Mouse (Mus musculus): ENCODE data around the gene Fam166b. TPM values are rescaled to one million over a fixed set of nuclear protein-coding genes. Genes with fewer than 3 reads are reported as not detected.

Gene Fam166b
- polyA plus RNA-seq, 2 experiments: 0.14 to 0.20 TPM

GRCm38 (mm10) chr4:43454041-43454836 lies 25.3 kb upstream of the Fam166b start, which contains the start of gene Cd72:
Gene Cd72, minus strand, starts transcription at chr4:43454628.
- H3K9ac ChIP-seq (ENCODE audit: low read depth, low read length, severe bottlenecking): peak within 1 kb of the TSS; percentile 40
- TF ChIP-seq POLR2A (IDR thresholded peaks at IDR 0.05; ENCODE audit: borderline replicate concordance, extremely low read depth, insufficient read depth, insufficient read length): no peak
- peak within 1 kb of the TSS; percentile 44 for H3K4me2 ChIP-seq (replicated peaks; ENCODE audit: low read depth, low read length, severe bottlenecking)
- no peak for ATAC-seq (ENCODE audit: low FRiP score, low read depth)
- H3K27me3 ChIP-seq (ENCODE audit: control insufficient read depth, insufficient read depth, low read length): peaks cover 30% of the 10 kb centered on the region
- H3K4me1 ChIP-seq (ENCODE audit: control insufficient read depth, insufficient read depth, low read length): peaks cover 17% of the 10 kb centered on the region
- no peaks in the 10 kb centered on the region for H3K36me3 ChIP-seq (ENCODE audit: control insufficient read depth, insufficient read depth, low read length)
- WGBS: 27% methylated on average over 20 of the region's 20 CpGs
- H3K27ac ChIP-seq (replicated peaks; ENCODE audit: low read depth, low read length): no peak within 1 kb of the TSS
- DNase-seq (ENCODE audit: low spot score): no peak
- H3K4me3 ChIP-seq (replicated peaks; ENCODE audit: low read length): peak within 1 kb of the TSS; percentile 25
- H3K9me3 ChIP-seq (ENCODE audit: control insufficient read depth, low read length): no peaks in the 10 kb centered on the region

GRCm38 (mm10) chr4:43453413-43453812 lies 24.5 kb upstream of the Fam166b start:
- WGBS: 1% methylated on average over 16 of the region's 18 CpGs
- no peak for DNase-seq (ENCODE audit: low spot score)

GRCm38 (mm10) chr4:43452315-43452714 lies 23.4 kb upstream of the Fam166b start:
- 54% methylated on average over 11 of the region's 11 CpGs for WGBS
- H3K27me3 ChIP-seq (ENCODE audit: control insufficient read depth, insufficient read depth, low read length): peaks cover 30% of the 10 kb centered on the region
- no peak for TF ChIP-seq POLR2A (IDR thresholded peaks at IDR 0.05; ENCODE audit: borderline replicate concordance, extremely low read depth, insufficient read depth, insufficient read length)
- peaks cover 13% of the 10 kb centered on the region for H3K36me3 ChIP-seq (ENCODE audit: control insufficient read depth, insufficient read depth, low read length)
- DNase-seq (ENCODE audit: low spot score): no peak
- no peak overlapping the region for H3K4me2 ChIP-seq (replicated peaks; ENCODE audit: low read depth, low read length, severe bottlenecking)
- H3K9ac ChIP-seq (ENCODE audit: low read depth, low read length, severe bottlenecking): no peak overlapping the region
- H3K27ac ChIP-seq (replicated peaks; ENCODE audit: low read depth, low read length): no peak overlapping the region
- peaks cover 17% of the 10 kb centered on the region for H3K4me1 ChIP-seq (ENCODE audit: control insufficient read depth, insufficient read depth, low read length)
- H3K4me3 ChIP-seq (replicated peaks; ENCODE audit: low read length): no peak overlapping the region
- H3K9me3 ChIP-seq (ENCODE audit: control insufficient read depth, low read length): no peaks in the 10 kb centered on the region
- ATAC-seq (ENCODE audit: low FRiP score, low read depth): no peak

More at GRCm38 (mm10) chr4:43453413-43453812, 24.5 kb upstream of the Fam166b start:
- H3K36me3 ChIP-seq (ENCODE audit: control insufficient read depth, insufficient read depth, low read length): 0 out of 2 replicates have a peak, but pooled peaks cover 2% of the 10 kb centered on the region
- H3K9ac ChIP-seq (ENCODE audit: low read depth, low read length, severe bottlenecking): peak overlapping the region; percentile 40
- peak overlapping the region; percentile 44 for H3K4me2 ChIP-seq (replicated peaks; ENCODE audit: low read depth, low read length, severe bottlenecking)
- peak overlapping the region; percentile 25 for H3K4me3 ChIP-seq (replicated peaks; ENCODE audit: low read length)
- TF ChIP-seq POLR2A (IDR thresholded peaks at IDR 0.05; ENCODE audit: borderline replicate concordance, extremely low read depth, insufficient read depth, insufficient read length): no peak
- H3K27me3 ChIP-seq (ENCODE audit: control insufficient read depth, insufficient read depth, low read length): peaks cover 30% of the 10 kb centered on the region
- no peaks in the 10 kb centered on the region for H3K9me3 ChIP-seq (ENCODE audit: control insufficient read depth, low read length)
- no peak overlapping the region for H3K27ac ChIP-seq (replicated peaks; ENCODE audit: low read depth, low read length)
- no peak for ATAC-seq (ENCODE audit: low FRiP score, low read depth)
- H3K4me1 ChIP-seq (ENCODE audit: control insufficient read depth, insufficient read depth, low read length): peaks cover 17% of the 10 kb centered on the region

GRCm38 (mm10) chr4:43448554-43448953 lies 19.6 kb upstream of the Fam166b start:
- no peak for TF ChIP-seq POLR2A (IDR thresholded peaks at IDR 0.05; ENCODE audit: borderline replicate concordance, extremely low read depth, insufficient read depth, insufficient read length)
- Histone ChIP-seq H3K4me2 (replicated peaks; ENCODE audit: low read depth, low read length, severe bottlenecking) (no peak overlapping the region), H3K27ac (replicated peaks; ENCODE audit: low read depth, low read length) (no peak overlapping the region), H3K9ac (ENCODE audit: low read depth, low read length, severe bottlenecking) (no peak overlapping the region), H3K4me3 (replicated peaks; ENCODE audit: low read length) (no peak overlapping the region), H3K9me3 (ENCODE audit: control insufficient read depth, low read length) (no peaks in the 10 kb centered on the region), H3K27me3 (ENCODE audit: control insufficient read depth, insufficient read depth, low read length) (peaks cover 15% of the 10 kb centered on the region; the same call in 1 of the 2 replicates), H3K4me1 (ENCODE audit: control insufficient read depth, insufficient read depth, low read length) (peaks cover 18% of the 10 kb centered on the region), H3K36me3 (ENCODE audit: control insufficient read depth, insufficient read depth, low read length) (peaks cover 40% of the 10 kb centered on the region)
- no peak for ATAC-seq (ENCODE audit: low FRiP score, low read depth)
- DNase-seq (ENCODE audit: low spot score): no peak
- 95% methylated on average over 3 of the region's 3 CpGs for WGBS

- Histone ChIP-seq H3K27me3 (ENCODE audit: control insufficient read depth, insufficient read depth, low read length) (0 out of 2 replicates have a peak, but pooled peaks cover 2% of the 10 kb centered on the region), H3K27ac (replicated peaks; ENCODE audit: low read depth, low read length) (no peak overlapping the region), H3K4me3 (replicated peaks; ENCODE audit: low read length) (no peak overlapping the region), H3K4me1 (ENCODE audit: control insufficient read depth, insufficient read depth, low read length) (peaks cover 11% of the 10 kb centered on the region), H3K9me3 (ENCODE audit: control insufficient read depth, low read length) (no peaks in the 10 kb centered on the region), H3K4me2 (replicated peaks; ENCODE audit: low read depth, low read length, severe bottlenecking) (no peak overlapping the region), H3K9ac (ENCODE audit: low read depth, low read length, severe bottlenecking) (no peak overlapping the region), H3K36me3 (ENCODE audit: control insufficient read depth, insufficient read depth, low read length) (peaks cover 40% of the 10 kb centered on the region)
- ATAC-seq (ENCODE audit: low FRiP score, low read depth): no peak
- WGBS: 94% methylated on average over 13 of the region's 13 CpGs
- TF ChIP-seq POLR2A (IDR thresholded peaks at IDR 0.05; ENCODE audit: borderline replicate concordance, extremely low read depth, insufficient read depth, insufficient read length): no peak
- DNase-seq (ENCODE audit: low spot score): no peak
These were observed 18.3 kb upstream of the Fam166b start for GRCm38 (mm10) chr4:43447251-43447650.

Data from limb, embryonic 14.5 days (tissue).